Comparison of ENCODE assay signal across 17 mouse cellular contexts in genomic region chr15:96730416-96730815, GRCm38 (mm10). TPM values are rescaled to one million over a fixed set of nuclear protein-coding genes. Genes with fewer than 3 reads are reported as not detected.
DNase-seq lines count a peak whose midpoint lies in the region; ATAC-seq and TF ChIP-seq lines count a peak whose summit lies in the region.
"Had no signal": no experiment of that assay in that cellular context is flagged by ENCODE, and none has a peak within 500 bp of the region (broad histone marks: within the 10 kb centered on the region; RNA-seq: fewer than 3 reads in every experiment).

No protein-coding gene starts in this region.

- no peak for ATAC-seq in embryonic facial prominence, embryonic 15.5 days (ENCODE audit: insufficient number of reproducible peaks, low FRiP score, low TSS enrichment, low read depth)
- no peak for ATAC-seq in heart, embryonic 16.5 days (replicated peaks; ENCODE audit: extremely low read depth, insufficient read depth, low FRiP score)
- ATAC-seq: forebrain, embryonic 16.5 days had no signal

- H3K4me3 ChIP-seq in embryonic facial prominence, embryonic 15.5 days (replicated peaks) = no peak overlapping the region
- no peak overlapping the region for H3K4me3 ChIP-seq in embryonic facial prominence, embryonic 10.5 days
- H3K4me3 ChIP-seq in heart, embryonic 16.5 days (ENCODE audit: low read length) = no peak overlapping the region
- no peak overlapping the region for H3K4me3 ChIP-seq in myocyte
- H3K4me3 ChIP-seq: forebrain, embryonic 12.5 days; heart, embryonic 10.5 days; hindbrain, embryonic 10.5 days had no signal

- H3K4me1 ChIP-seq in embryonic facial prominence, embryonic 15.5 days = peaks cover 23% of the 10 kb centered on the region; the same call in 1 of the 2 replicates
- peaks cover 6% of the 10 kb centered on the region; the same call in 1 of the 2 replicates for H3K4me1 ChIP-seq in embryonic facial prominence, embryonic 10.5 days
- H3K4me1 ChIP-seq in heart, embryonic 16.5 days (ENCODE audit: control insufficient read depth, insufficient read depth, low read length) = peaks cover 19% of the 10 kb centered on the region
- H3K4me1 ChIP-seq: forebrain, embryonic 12.5 days had no signal

- no peak overlapping the region for H3ac ChIP-seq in myocyte (ENCODE audit: control insufficient read depth, insufficient read length)

- H3K27me3 ChIP-seq in embryonic facial prominence, embryonic 15.5 days = no peaks in the 10 kb centered on the region
- no peaks in the 10 kb centered on the region for H3K27me3 ChIP-seq in embryonic facial prominence, embryonic 10.5 days (replicated peaks; ENCODE audit: low read depth, poor library complexity, severe bottlenecking)
- H3K27me3 ChIP-seq in heart, embryonic 16.5 days (ENCODE audit: control insufficient read depth, insufficient read depth, low read length) = no peaks in the 10 kb centered on the region
- no peaks in the 10 kb centered on the region for H3K27me3 ChIP-seq in myocyte (ENCODE audit: control insufficient read depth, insufficient read depth, insufficient read length)
- H3K27me3 ChIP-seq: CH12.LX; forebrain, embryonic 12.5 days had no signal

- H3K79me2 ChIP-seq in myocyte (ENCODE audit: control insufficient read depth, insufficient read depth) = no peaks in the 10 kb centered on the region

- no peak overlapping the region for H3K4me2 ChIP-seq in embryonic facial prominence, embryonic 15.5 days (replicated peaks)
- H3K4me2 ChIP-seq in heart, embryonic 16.5 days (ENCODE audit: low read depth, low read length) = no peak overlapping the region
- peak overlapping the region; percentile 63 for H3K4me2 ChIP-seq in myocyte (ENCODE audit: low read depth)
- H3K4me2 ChIP-seq: forebrain, embryonic 12.5 days; hindbrain, embryonic 14.5 days had no signal

- no peaks in the 10 kb centered on the region for H3K9me3 ChIP-seq in embryonic facial prominence, embryonic 15.5 days (replicated peaks)
- no peaks in the 10 kb centered on the region for H3K9me3 ChIP-seq in embryonic facial prominence, embryonic 10.5 days
- H3K9me3 ChIP-seq in heart, embryonic 16.5 days (replicated peaks; ENCODE audit: control insufficient read depth, low read length) = no peaks in the 10 kb centered on the region
- H3K9me3 ChIP-seq: forebrain, embryonic 12.5 days; heart, embryonic 10.5 days; hindbrain, embryonic 10.5 days had no signal

- no peaks in the 10 kb centered on the region for H3K36me3 ChIP-seq in embryonic facial prominence, embryonic 15.5 days
- H3K36me3 ChIP-seq in embryonic facial prominence, embryonic 10.5 days (replicated peaks) = no peaks in the 10 kb centered on the region
- no peaks in the 10 kb centered on the region for H3K36me3 ChIP-seq in heart, embryonic 16.5 days (ENCODE audit: control insufficient read depth, insufficient read depth)
- H3K36me3 ChIP-seq in myocyte (ENCODE audit: control insufficient read depth, insufficient read depth) = no peaks in the 10 kb centered on the region
- H3K36me3 ChIP-seq: forebrain, embryonic 12.5 days; heart, embryonic 10.5 days; hindbrain, embryonic 10.5 days had no signal

- 86% methylated on average over 9 of the region's 9 CpGs for WGBS in embryonic facial prominence, embryonic 15.5 days
- 88% methylated on average over 9 of the region's 9 CpGs for WGBS in embryonic facial prominence, embryonic 10.5 days
- WGBS in heart, embryonic 16.5 days = 77% methylated on average over 9 of the region's 9 CpGs

- no peak for TF ChIP-seq POLR2A in myocyte (IDR thresholded peaks at IDR 0.05; ENCODE audit: insufficient read length, low read depth)

- H3K9ac ChIP-seq in embryonic facial prominence, embryonic 15.5 days = no peak overlapping the region
- H3K9ac ChIP-seq in heart, embryonic 16.5 days (ENCODE audit: low read length) = no peak overlapping the region
- H3K9ac ChIP-seq: forebrain, embryonic 12.5 days; hindbrain, embryonic 14.5 days had no signal

- no peak for DNase-seq in embryonic facial prominence, embryonic 10.5 days (ENCODE audit: low spot score)
- no peak for DNase-seq in heart, adult 9 months (ENCODE audit: low spot score in 2 of 2)
- peak; percentile 70 for DNase-seq in 3134 (ENCODE audit: extremely low read depth, insufficient read length, low spot score)
- DNase-seq in cerebellum, postnatal 14 days = no peak
- DNase-seq: adrenal gland, adult 2 months; adrenal gland, postnatal 25 days; cerebellum, adult 9-11 months; kidney, adult 11 months had no signal

- H3K27ac ChIP-seq in embryonic facial prominence, embryonic 15.5 days (replicated peaks) = peak overlapping the region; percentile 7; the same call in 1 of the 2 replicates
- no peak overlapping the region for H3K27ac ChIP-seq in embryonic facial prominence, embryonic 10.5 days (replicated peaks)
- H3K27ac ChIP-seq in heart, embryonic 16.5 days (ENCODE audit: low read length) = peak overlapping the region; percentile 14; the same call in 1 of the 2 replicates
- H3K27ac ChIP-seq: forebrain, embryonic 12.5 days; hindbrain, embryonic 10.5 days; hindbrain, embryonic 14.5 days had no signal

TF ChIP-seq in myocyte, 11 proteins besides CTCF, POLR2A, EP300 and RAD21:
- no peak for TF ChIP-seq TCF12 (IDR thresholded peaks at IDR 0.05; ENCODE audit: insufficient read depth, poor library complexity, severe bottlenecking)
- peak in 1 of 3 experiments; percentile 37 for TF ChIP-seq MYOG (IDR thresholded peaks at IDR 0.05; ENCODE audit: control insufficient read depth in 1 of 3, insufficient read depth in 1 of 3, insufficient read length in 2 of 3, low read depth in 2 of 3)
- no peak for TF ChIP-seq TCF3 (IDR thresholded peaks at IDR 0.05; ENCODE audit: insufficient read length, low read depth)
- no peak for TF ChIP-seq MAX (IDR thresholded peaks at IDR 0.05; ENCODE audit: low read depth)
- TF ChIP-seq POLR2AphosphoS2 (IDR thresholded peaks at IDR 0.05; ENCODE audit: insufficient read length, low read depth) = no peak
- no peak for TF ChIP-seq REST (IDR thresholded peaks at IDR 0.05; ENCODE audit: insufficient read depth, insufficient read length)
- TF ChIP-seq SRF (IDR thresholded peaks at IDR 0.05; ENCODE audit: control insufficient read depth, insufficient read length, low read depth) = no peak
- no peak for TF ChIP-seq MYOD1 (IDR thresholded peaks at IDR 0.05; ENCODE audit: control insufficient read depth in 1 of 3, insufficient read length in 2 of 3, low read depth in 2 of 3)

RNA-seq across cellular contexts. Expression of gene Slc38a2, which starts 30.9 kb away (rescaled TPM):
- 101 and 107 TPM in 2 replicates for polyA plus RNA-seq in embryonic facial prominence, embryonic 15.5 days (2015; fragmentation: Nextera tagmentation; extraction: Ambion mirVana)
- polyA plus RNA-seq in embryonic facial prominence, embryonic 10.5 days (2016; fragmentation: Nextera tagmentation; extraction: Ambion mirVana) = 179 TPM in 2 replicates
- 178 and 190 TPM in 2 replicates for polyA plus RNA-seq in heart, embryonic 16.5 days (2015; fragmentation: Nextera tagmentation; extraction: Ambion mirVana)
- 95.0 TPM for polyA plus RNA-seq in myocyte (2012; fragmentation: generic; extraction: Trizol)
